In the genomic region with DNA sequence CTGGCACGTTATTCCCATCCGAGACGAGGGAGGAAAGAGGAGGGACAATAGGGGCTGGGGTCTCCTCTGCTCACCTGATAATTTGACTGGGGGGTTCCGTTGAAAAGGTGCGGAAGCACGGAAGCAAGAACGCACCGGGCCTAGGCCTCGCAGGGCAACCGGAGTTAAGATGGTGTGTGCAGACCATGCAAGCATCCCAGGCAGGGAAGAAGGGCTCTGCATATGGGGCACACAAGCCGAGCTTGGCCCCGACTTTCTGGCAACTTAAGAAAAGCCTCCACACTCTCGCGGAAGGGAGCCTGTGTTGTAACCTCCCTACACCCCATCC, we compare ENCODE assay signal across 12 mouse cellular contexts. TPM values are rescaled to one million over a fixed set of nuclear protein-coding genes. Genes with fewer than 3 reads are reported as not detected.
DNase-seq lines count a peak whose midpoint lies in the region; ATAC-seq and TF ChIP-seq lines count a peak whose summit lies in the region.
"Had no signal": no experiment of that assay in that cellular context is flagged by ENCODE, and none has a peak within 500 bp of the region (broad histone marks: within the 10 kb centered on the region; RNA-seq: fewer than 3 reads in every experiment).

No protein-coding gene starts in this region.

- DNase-seq in heart, embryonic 10.5 days (ENCODE audit: low spot score) = no peak
- no peak for DNase-seq in heart, postnatal 36 days
- no peak for DNase-seq in limb, embryonic 14.5 days (ENCODE audit: low spot score)
- DNase-seq in adrenal gland, postnatal 10 days = no peak
- no peak for DNase-seq in gastrocnemius, adult 18-20 months (ENCODE audit: low spot score)
- DNase-seq in spleen, postnatal 10 days (ENCODE audit: low spot score in 2 of 2) = no peak
- DNase-seq: left cerebral cortex, postnatal 4 days; lung, postnatal 10 days; right cerebral cortex, adult 18-20 months had no signal

- no peak overlapping the region for H3K9ac ChIP-seq in forebrain, embryonic 15.5 days (replicated peaks)
- H3K9ac ChIP-seq in limb, embryonic 14.5 days (ENCODE audit: low read depth, low read length, severe bottlenecking) = no peak overlapping the region
- no peak overlapping the region for H3K9ac ChIP-seq in neural tube, embryonic 13.5 days

- no peak overlapping the region for H3K27ac ChIP-seq in heart, embryonic 10.5 days
- H3K27ac ChIP-seq in forebrain, embryonic 15.5 days (replicated peaks) = no peak overlapping the region
- no peak overlapping the region for H3K27ac ChIP-seq in limb, embryonic 14.5 days (replicated peaks; ENCODE audit: low read depth, low read length)
- no peak overlapping the region for H3K27ac ChIP-seq in neural tube, embryonic 13.5 days (replicated peaks)

- 0 out of 2 replicates have a peak overlapping the region, but pooled peaks have one; percentile 36 for H3K4me3 ChIP-seq in heart, embryonic 10.5 days
- H3K4me3 ChIP-seq in forebrain, embryonic 15.5 days = peak overlapping the region; percentile 14; the same call in 1 of the 2 replicates
- H3K4me3 ChIP-seq in limb, embryonic 14.5 days (replicated peaks; ENCODE audit: low read length) = peak overlapping the region; percentile 4
- no peak overlapping the region for H3K4me3 ChIP-seq in neural tube, embryonic 13.5 days

- 0 out of 2 replicates have a peak overlapping the region, but pooled peaks have one; percentile 7 for H3K4me2 ChIP-seq in forebrain, embryonic 15.5 days (replicated peaks)
- H3K4me2 ChIP-seq in limb, embryonic 14.5 days (replicated peaks; ENCODE audit: low read depth, low read length, severe bottlenecking) = 0 out of 2 replicates have a peak overlapping the region, but pooled peaks have one; percentile 11
- H3K4me2 ChIP-seq in neural tube, embryonic 13.5 days = 0 out of 2 replicates have a peak overlapping the region, but pooled peaks have one; percentile 14

- WGBS in heart, embryonic 10.5 days = 2% methylated on average over 14 of the region's 14 CpGs
- 5% methylated on average over 14 of the region's 14 CpGs for WGBS in forebrain, embryonic 15.5 days
- 5% methylated on average over 14 of the region's 14 CpGs for WGBS in limb, embryonic 14.5 days
- WGBS in neural tube, embryonic 13.5 days = 3% methylated on average over 14 of the region's 14 CpGs

- no peaks in the 10 kb centered on the region for H3K9me3 ChIP-seq in heart, embryonic 10.5 days
- no peaks in the 10 kb centered on the region for H3K9me3 ChIP-seq in forebrain, embryonic 15.5 days
- H3K9me3 ChIP-seq in limb, embryonic 14.5 days (ENCODE audit: control insufficient read depth, low read length) = no peaks in the 10 kb centered on the region
- no peaks in the 10 kb centered on the region for H3K9me3 ChIP-seq in neural tube, embryonic 13.5 days

- intact Hi-C loops in heart, postnatal 36 days (cut with DNase I) = no loop called here

- TF ChIP-seq POLR2A in limb, embryonic 14.5 days (IDR thresholded peaks at IDR 0.05; ENCODE audit: borderline replicate concordance, extremely low read depth, insufficient read depth, insufficient read length) = no peak

- H3K4me1 ChIP-seq in heart, embryonic 10.5 days = peaks cover 10% of the 10 kb centered on the region; the same call in 1 of the 2 replicates
- peaks cover 19% of the 10 kb centered on the region for H3K4me1 ChIP-seq in forebrain, embryonic 15.5 days
- H3K4me1 ChIP-seq in limb, embryonic 14.5 days (ENCODE audit: control insufficient read depth, insufficient read depth, low read length) = peaks cover 6% of the 10 kb centered on the region; the same call in 1 of the 2 replicates
- H3K4me1 ChIP-seq in neural tube, embryonic 13.5 days (replicated peaks) = peaks cover 14% of the 10 kb centered on the region; the same call in 1 of the 2 replicates

- H3K27me3 ChIP-seq in heart, embryonic 10.5 days (ENCODE audit: insufficient read depth, poor library complexity, severe bottlenecking) = peaks cover 97% of the 10 kb centered on the region
- H3K27me3 ChIP-seq in forebrain, embryonic 15.5 days = peaks cover 54% of the 10 kb centered on the region
- peaks cover 78% of the 10 kb centered on the region for H3K27me3 ChIP-seq in limb, embryonic 14.5 days (ENCODE audit: control insufficient read depth, insufficient read depth, low read length)
- peaks cover 89% of the 10 kb centered on the region for H3K27me3 ChIP-seq in neural tube, embryonic 13.5 days

- no peaks in the 10 kb centered on the region for H3K36me3 ChIP-seq in heart, embryonic 10.5 days
- no peaks in the 10 kb centered on the region for H3K36me3 ChIP-seq in forebrain, embryonic 15.5 days
- H3K36me3 ChIP-seq in limb, embryonic 14.5 days (ENCODE audit: control insufficient read depth, insufficient read depth, low read length) = no peaks in the 10 kb centered on the region
- no peaks in the 10 kb centered on the region for H3K36me3 ChIP-seq in neural tube, embryonic 13.5 days

- no peak for ATAC-seq in forebrain, embryonic 15.5 days (replicated peaks)
- ATAC-seq in limb, embryonic 14.5 days (ENCODE audit: low FRiP score, low read depth) = no peak
- 0 out of 2 replicates have a peak, but pooled peaks have one; percentile 11 for ATAC-seq in neural tube, embryonic 13.5 days (ENCODE audit: low read depth)
- ATAC-seq: intestine, postnatal 0 days had no signal

RNA-seq across cellular contexts. Expression of gene Satb2, which starts 6.0 kb away (rescaled TPM):
- polyA plus RNA-seq in heart, embryonic 10.5 days (2016; fragmentation: Nextera tagmentation; extraction: Ambion mirVana) = 0.32 and 1.7 TPM in 2 replicates
- total RNA-seq in heart, postnatal 36 days (2021) = under 1 TPM; 0.35 to 0.36 TPM
- 46.2 and 62.5 TPM in 2 replicates for polyA plus RNA-seq in forebrain, embryonic 15.5 days (2015; fragmentation: Nextera tagmentation; extraction: Ambion mirVana)
- polyA plus RNA-seq in limb, embryonic 14.5 days (2012; rRNA removed) = 4.9 and 5.3 TPM in 2 replicates
- 5.0 and 5.3 TPM in 2 replicates for polyA plus RNA-seq in limb, embryonic 14.5 days (2014; fragmentation: Nextera tagmentation; extraction: Ambion mirVana)
- polyA plus RNA-seq in neural tube, embryonic 13.5 days (2015; fragmentation: Nextera tagmentation; extraction: Ambion mirVana) = 1.9 and 3.8 TPM in 2 replicates
- 1 to 10 TPM; 1.2 to 3.6 TPM for total RNA-seq in adrenal gland, postnatal 10 days (2021)
- total RNA-seq in gastrocnemius, adult 18-20 months (2021) = under 1 TPM; 0.27 to 0.31 TPM
